Mouse (Mus musculus) heart, postnatal 0 days (tissue): ENCODE measurements around the gene Nsrp1.

Experiments
- CTCF ChIP-seq: IDR thresholded peaks from 2 replicates; pipeline ENCODE4 v1.5.1; 2016; ENCODE audit warnings: antibody characterized with exemption, control low read depth, low read depth
- EP300 ChIP-seq: IDR thresholded peaks from 2 replicates; pipeline ENCODE4 v1.6.1; 2016; ENCODE audit warnings: antibody characterized with exemption, low read depth

DNA sequence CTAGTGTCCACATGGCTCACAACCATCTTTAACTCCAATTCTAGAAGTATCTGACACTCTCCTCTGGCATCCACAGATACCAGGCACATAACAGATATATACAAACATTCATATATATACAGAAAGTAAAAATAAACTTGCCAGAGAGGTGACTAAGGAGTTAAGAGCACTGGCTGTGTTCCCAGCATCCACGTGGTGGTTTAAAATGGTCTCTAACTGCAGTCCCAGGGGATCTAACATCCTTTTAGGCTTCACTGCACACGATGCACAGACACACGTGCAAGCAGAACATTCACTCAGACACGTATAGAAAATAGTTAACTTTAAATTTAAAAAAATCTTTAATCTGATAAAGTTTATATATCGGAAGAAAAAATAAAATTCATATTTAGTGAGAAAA lies 16.3 kb downstream of the Nsrp1 start:
- no peak for TF ChIP-seq CTCF
- no peak for TF ChIP-seq EP300
